Mouse (Mus musculus) left cerebral cortex, adult 9 months (tissue): ENCODE measurements around the gene Fgd1.

Experiments used
- DNase-seq, 2 experiments: peaks; one replicate each; pipeline ENCODE4 v3.0.0; 2022; ENCODE audit warnings: low spot score in 2 of 2

The Fgd1 gene

GRCm38 (mm10) chrX:151045850-151046249 lies at the start of gene Fgd1:
Gene Fgd1 (plus strand): TSS chrX:151046150.
- no peak for DNase-seq

GRCm38 (mm10) chrX:150996775-150997174 lies 49.2 kb upstream of the Fgd1 start:
- peak; percentile 16 to 52 for DNase-seq

- DNase-seq, result peak; percentile 75 to 87
Observed at GRCm38 (mm10) chrX:151016938-151017877, 28.7 kb upstream of the Fgd1 start, which contains the start of gene Gnl3l. Gene Gnl3l (minus strand): TSS chrX:151017322.

GRCm38 (mm10) chrX:151017897-151018296 lies 28.1 kb upstream of the Fgd1 start:
- DNase-seq, result no peak

GRCm38 (mm10) chrX:151018798-151019197 lies 27.2 kb upstream of the Fgd1 start:
- DNase-seq, result no peak

GRCm38 (mm10) chrX:151031400-151031799 lies 14.6 kb upstream of the Fgd1 start:
- no peak for DNase-seq

- DNase-seq, result no peak
Observed at GRCm38 (mm10) chrX:151041223-151041622, 4.7 kb upstream of the Fgd1 start.

GRCm38 (mm10) chrX:151046321-151046720 lies 371 bp downstream of the Fgd1 start:
- no peak for DNase-seq

GRCm38 (mm10) chrX:151046777-151047430 lies 954 bp downstream of the Fgd1 start:
- DNase-seq, result peak in 1 of 2 experiments; percentile 77

- no peak for DNase-seq
Observed at GRCm38 (mm10) chrX:151047431-151048058, 1.6 kb downstream of the Fgd1 start.

GRCm38 (mm10) chrX:151049661-151050215 lies 3.8 kb downstream of the Fgd1 start:
- DNase-seq, result no peak

- DNase-seq, result peak in 1 of 2 experiments; percentile 63
Observed at GRCm38 (mm10) chrX:151050337-151050736, 4.4 kb downstream of the Fgd1 start.

- DNase-seq, result no peak
Observed at GRCm38 (mm10) chrX:151054489-151054888, 8.5 kb downstream of the Fgd1 start.

GRCm38 (mm10) chrX:151055559-151055958 lies 9.6 kb downstream of the Fgd1 start:
- DNase-seq, result no peak

- no peak for DNase-seq
Observed at GRCm38 (mm10) chrX:151059346-151059745, 13.4 kb downstream of the Fgd1 start.

- DNase-seq, result no peak
Observed at GRCm38 (mm10) chrX:151061615-151062299, 15.8 kb downstream of the Fgd1 start.

GRCm38 (mm10) chrX:151066071-151066666 lies 20.2 kb downstream of the Fgd1 start:
- DNase-seq, result no peak

- peak in 1 of 2 experiments; percentile 27 for DNase-seq
Observed at GRCm38 (mm10) chrX:151067876-151068275, 21.9 kb downstream of the Fgd1 start.

GRCm38 (mm10) chrX:151076007-151076406 lies 30.1 kb downstream of the Fgd1 start:
- DNase-seq, result no peak

GRCm38 (mm10) chrX:151076941-151077485 lies 31.1 kb downstream of the Fgd1 start:
- DNase-seq, result no peak

- DNase-seq, result no peak
Observed at GRCm38 (mm10) chrX:151085599-151085998, 39.6 kb downstream of the Fgd1 start.
